Mouse (Mus musculus) cerebellum, adult 2 months (tissue): ENCODE measurements around the gene Rabgap1l. TPM values are rescaled to one million over a fixed set of nuclear protein-coding genes. Genes with fewer than 3 reads are reported as not detected.

Experiments used
- DNase-seq, 2 experiments: peaks; one replicate each; pipeline ENCODE4 v3.0.0; 2021
- H3K27ac ChIP-seq: fragments of 200-500 bp; 2 replicates; pipeline ENCODE4 v1.5.1; 2012; ENCODE audit warnings: low read length, control low read depth, inconsistent platforms; ENCODE audit not compliant: insufficient read depth
- H3K27me3 ChIP-seq: fragments of 200-500 bp; 2 replicates; pipeline ENCODE4 v1.6.1; 2012; ENCODE audit warnings: inconsistent platforms, mild to moderate bottlenecking, low read length, moderate library complexity; ENCODE audit not compliant: control insufficient read depth, insufficient read depth
- H3K4me1 ChIP-seq: fragments of 200-500 bp; 2 replicates; pipeline ENCODE4 v1.6.1; 2011; ENCODE audit warnings: low read length; ENCODE audit not compliant: control insufficient read depth, insufficient read depth
- H3K4me3 ChIP-seq: fragments of 200-500 bp; replicated peaks from 2 replicates; pipeline ENCODE3; 2011; ENCODE audit warnings: mild to moderate bottlenecking, low read depth, low read length, control low read depth; ENCODE audit not compliant: insufficient read depth
- CTCF ChIP-seq: fragments of 200-500 bp; IDR thresholded peaks from 2 replicates; pipeline ENCODE4 v1.5.1; 2011; ENCODE audit warnings: low read depth, mild to moderate bottlenecking, control low read depth, low read length, moderate library complexity, borderline replicate concordance; ENCODE audit not compliant: insufficient read depth
- POLR2A ChIP-seq: fragments of 200-500 bp; IDR thresholded peaks from 2 replicates; pipeline ENCODE4 v1.6.1; 2011; ENCODE audit warnings: low read length, control low read depth, borderline replicate concordance; ENCODE audit not compliant: insufficient read depth
- WGBS: fragments of 180-500 bp; shearing (Covaris S2); methylation state at CpG from one replicate; pipeline ENCODE4 v1.1.7; 2018; 5-methylcytosine and 5-hydroxymethylcytosine counted together
- polyA plus RNA-seq: library from polyadenylated mRNA; depleted of rRNA; stranded (reverse); fragments of >200 nt; gene quantifications from 2 replicates; pipeline ENCODE4 v1.2.3, GENCODE M21; 2012

Rabgap1l gene
- polyA plus RNA-seq, 1 experiment: 57.7 TPM

DNA sequence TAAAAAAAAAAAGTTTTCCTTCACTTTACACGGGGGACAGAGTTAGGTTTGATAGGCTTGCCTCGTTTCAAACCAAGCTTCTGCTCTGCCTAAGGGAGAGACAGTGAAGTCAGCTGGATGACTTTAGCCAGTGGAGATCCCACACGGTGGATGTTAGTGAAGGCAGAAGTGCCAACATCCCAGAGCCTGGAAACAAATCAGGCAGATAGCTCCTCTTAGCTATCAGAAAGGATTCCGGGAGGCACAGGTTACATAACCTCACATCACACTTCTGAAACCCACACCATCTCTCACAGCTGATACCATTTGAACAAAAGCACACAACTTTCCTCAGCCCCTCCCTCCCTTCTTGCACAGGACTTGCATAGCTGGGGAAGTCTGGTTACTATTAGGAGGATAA is 542.2 kb downstream of the Rabgap1l start:
- Histone ChIP-seq H3K27ac (no peak overlapping the region), H3K27me3 (no peaks in the 10 kb centered on the region), H3K4me1 (peaks cover 7% of the 10 kb centered on the region; the same call in 1 of the 2 replicates), H3K4me3 (no peak overlapping the region)
- 58% methylated on average over 4 of the region's 4 CpGs for WGBS
- TF ChIP-seq POLR2A: no peak
- DNase-seq: no peak

DNA sequence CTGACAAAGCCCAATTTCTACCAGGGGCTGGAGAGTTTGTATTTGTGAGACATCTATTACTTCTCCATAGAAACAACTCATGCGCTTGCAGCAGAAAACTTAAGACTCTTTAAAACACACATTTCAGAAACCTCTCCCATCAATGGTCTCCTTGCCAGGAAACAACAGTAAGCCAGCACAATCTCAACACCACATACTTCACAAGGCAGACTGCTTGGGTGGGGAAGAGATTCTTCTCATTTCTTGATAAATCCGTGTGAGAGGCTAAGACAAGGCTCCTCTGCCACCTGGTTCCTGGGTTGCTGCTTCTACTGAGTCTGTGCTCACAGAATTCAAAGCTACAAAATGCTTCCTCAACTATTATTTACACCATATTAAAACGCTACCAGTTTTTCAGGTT is 543.2 kb downstream of the Rabgap1l start:
- no peak for DNase-seq
- H3K27me3 ChIP-seq: no peaks in the 10 kb centered on the region
- no peak overlapping the region for H3K4me3 ChIP-seq
- H3K27ac ChIP-seq: no peak overlapping the region
- WGBS: 84% methylated on average over 3 of the region's 3 CpGs
- H3K4me1 ChIP-seq: peaks cover 7% of the 10 kb centered on the region; the same call in 1 of the 2 replicates
- TF ChIP-seq CTCF (no peak), POLR2A (no peak)

DNA sequence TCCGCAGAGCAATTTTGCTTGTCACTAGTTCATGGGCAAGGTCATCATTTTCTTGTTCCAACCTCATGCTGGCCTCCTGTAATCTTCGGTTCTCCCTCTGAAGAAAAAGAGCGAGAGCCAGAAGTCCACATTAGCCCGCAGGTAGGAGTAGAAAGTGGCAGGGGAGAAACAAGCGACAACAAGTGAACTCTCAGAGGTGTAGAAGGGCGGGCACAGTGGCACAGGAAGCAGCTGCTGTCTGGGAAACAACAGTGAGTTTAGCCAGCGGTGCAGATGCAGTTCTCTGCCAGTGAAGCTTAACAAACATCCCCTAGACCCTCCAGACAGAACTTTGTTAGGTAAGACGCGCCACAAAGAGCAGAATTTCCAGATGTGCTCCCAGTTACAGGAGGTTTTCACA is 545.5 kb downstream of the Rabgap1l start:
- Histone ChIP-seq H3K27ac (no peak overlapping the region), H3K27me3 (no peaks in the 10 kb centered on the region), H3K4me3 (no peak overlapping the region), H3K4me1 (peaks cover 7% of the 10 kb centered on the region; the same call in 1 of the 2 replicates)
- TF ChIP-seq POLR2A (no peak), CTCF (no peak)
- DNase-seq: no peak
- 86% methylated on average over 9 of the region's 9 CpGs for WGBS

DNA sequence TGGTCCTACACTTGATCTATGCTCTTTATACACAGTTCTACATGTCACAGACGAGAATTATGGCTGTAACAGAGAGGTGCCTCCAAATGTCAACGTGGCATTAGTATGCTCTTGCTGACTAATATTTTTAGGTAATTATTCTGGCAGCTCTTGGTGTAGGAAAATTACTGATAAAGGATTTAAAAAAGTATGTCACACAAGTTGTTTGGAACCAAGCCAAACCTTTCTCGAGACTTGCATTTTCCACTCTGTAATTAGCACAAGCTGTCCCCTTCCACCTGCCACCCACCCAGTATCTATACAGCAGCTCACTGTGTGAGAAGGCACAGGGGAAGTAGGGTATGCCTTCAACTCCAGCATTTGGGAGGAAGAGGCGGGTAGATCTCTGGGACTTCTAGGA is 546.2 kb downstream of the Rabgap1l start:
- TF ChIP-seq CTCF (no peak), POLR2A (no peak)

DNA sequence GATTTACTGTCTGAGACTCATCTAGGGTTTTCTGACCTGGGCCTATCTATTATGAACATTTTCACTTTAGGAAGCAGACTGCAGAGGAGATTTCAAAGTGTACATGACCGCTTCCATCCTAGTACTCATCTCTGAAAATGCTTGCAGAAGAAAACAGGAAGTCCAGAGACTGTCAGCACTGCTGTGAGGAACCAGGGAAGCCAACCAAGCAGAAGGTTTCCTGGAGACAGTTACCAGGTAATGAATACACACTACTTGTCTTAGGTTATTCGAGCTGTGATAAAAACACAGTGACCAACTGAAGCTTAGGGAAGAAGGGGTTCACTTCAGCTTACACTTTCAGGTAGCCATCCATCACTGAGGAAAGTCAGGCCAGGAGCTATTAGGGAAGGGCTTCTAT is 547.1 kb downstream of the Rabgap1l start:
- Histone ChIP-seq H3K4me3 (no peak overlapping the region), H3K27ac (no peak overlapping the region), H3K4me1 (peaks cover 7% of the 10 kb centered on the region; the same call in 1 of the 2 replicates), H3K27me3 (no peaks in the 10 kb centered on the region)
- TF ChIP-seq POLR2A (no peak), CTCF (no peak)
- no peak for DNase-seq
- WGBS: 36% methylated on average over 2 of the region's 2 CpGs

More for the DNA sequence above, 546.2 kb downstream of the Rabgap1l start:
- Histone ChIP-seq H3K27me3 (no peaks in the 10 kb centered on the region), H3K4me3 (no peak overlapping the region), H3K4me1 (peaks cover 7% of the 10 kb centered on the region; the same call in 1 of the 2 replicates), H3K27ac (no peak overlapping the region)
- WGBS: 46% methylated on average over 4 of the region's 4 CpGs
- peak in 1 of 2 experiments; percentile 49 for DNase-seq

DNA sequence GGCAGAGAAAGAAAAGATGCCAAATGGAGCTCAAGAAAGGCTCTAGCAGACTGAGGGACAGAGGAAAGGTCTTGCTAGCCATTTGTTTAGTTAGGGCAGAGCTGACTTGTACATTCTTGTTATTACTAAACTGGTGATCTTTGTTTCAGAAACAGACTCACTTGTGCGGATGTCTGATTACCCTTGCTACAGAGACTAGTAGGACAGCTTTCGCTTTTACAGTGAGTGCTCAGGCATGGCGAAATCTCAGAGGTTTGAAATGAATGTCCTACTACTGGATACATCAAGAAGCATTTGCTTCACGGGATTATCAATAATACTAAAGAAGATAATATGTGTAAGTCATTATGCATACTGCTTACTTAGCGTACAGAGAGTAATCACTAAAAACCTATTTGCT is 548.3 kb downstream of the Rabgap1l start:
- 95% methylated on average over 5 of the region's 5 CpGs for WGBS

DNA sequence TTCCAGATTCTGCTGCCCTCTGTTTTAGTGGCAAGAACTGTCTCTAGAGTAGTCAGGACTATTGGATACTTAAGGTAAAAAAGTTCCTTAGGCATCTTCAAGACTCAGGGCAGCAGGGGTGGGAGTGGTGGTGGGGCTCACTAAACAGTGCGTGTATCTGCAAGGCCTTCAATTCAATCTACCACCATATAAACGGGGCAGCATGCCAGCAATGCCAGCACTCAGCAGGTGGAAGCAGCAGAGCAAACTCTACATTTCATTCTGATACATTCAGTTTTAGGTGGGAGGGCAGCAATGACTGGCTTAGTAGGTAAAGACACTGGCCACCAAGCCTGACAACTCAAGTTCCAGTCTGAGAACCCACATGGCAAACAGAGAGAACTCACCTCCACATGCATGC is 552.9 kb downstream of the Rabgap1l start:
- TF ChIP-seq POLR2A (no peak), CTCF (no peak)
- Histone ChIP-seq H3K27ac (no peak overlapping the region), H3K27me3 (no peaks in the 10 kb centered on the region), H3K4me3 (no peak overlapping the region), H3K4me1 (0 out of 2 replicates have a peak, but pooled peaks cover 2% of the 10 kb centered on the region)
- peak in 1 of 2 experiments; percentile 21 for DNase-seq
- 63% methylated on average over 2 of the region's 2 CpGs for WGBS

More for the DNA sequence above, 548.3 kb downstream of the Rabgap1l start:
- TF ChIP-seq POLR2A (no peak), CTCF (no peak)
- no peak overlapping the region for H3K27ac ChIP-seq
- no peak for DNase-seq
- no peaks in the 10 kb centered on the region for H3K27me3 ChIP-seq
- no peak overlapping the region for H3K4me3 ChIP-seq
- peaks cover 9% of the 10 kb centered on the region; the same call in 1 of the 2 replicates for H3K4me1 ChIP-seq

DNA sequence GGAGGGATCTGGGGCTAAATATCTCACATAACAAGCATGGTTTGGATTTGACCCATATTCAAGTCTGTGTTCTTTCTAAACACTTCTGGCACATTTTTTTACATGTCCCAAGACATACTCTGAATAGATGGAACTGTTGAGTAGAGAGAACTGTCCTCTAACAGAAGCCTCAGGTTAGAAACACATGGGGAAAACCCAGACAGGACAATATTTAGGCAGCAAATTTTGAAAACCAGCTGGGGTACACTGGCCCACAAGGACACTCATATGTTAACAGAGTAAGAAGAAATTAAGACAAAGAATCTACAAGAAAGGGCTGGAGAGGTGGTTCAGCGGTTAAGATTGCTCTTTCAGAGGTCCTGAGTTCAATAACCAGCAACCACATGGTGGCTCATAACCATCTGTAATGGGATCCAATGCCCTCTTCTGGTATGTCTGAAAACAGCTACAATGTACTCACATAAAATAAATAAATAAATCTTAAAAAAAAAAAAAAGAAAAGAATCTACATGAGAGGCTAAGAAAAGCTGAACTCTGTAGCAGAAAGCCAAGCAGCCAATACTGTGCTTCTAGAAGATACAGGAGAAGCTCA is 554.1 kb downstream of the Rabgap1l start:
- WGBS: 91% methylated on average over 1 of the region's 1 CpGs
- Histone ChIP-seq H3K4me1 (0 out of 2 replicates have a peak, but pooled peaks cover 2% of the 10 kb centered on the region), H3K27me3 (no peaks in the 10 kb centered on the region), H3K27ac (no peak overlapping the region), H3K4me3 (no peak overlapping the region)
- DNase-seq: no peak
- TF ChIP-seq POLR2A (no peak), CTCF (no peak)
